Mouse (Mus musculus) intestine, embryonic 14.5 days (tissue): ENCODE measurements around the gene Ostm1. TPM values are rescaled to one million over a fixed set of nuclear protein-coding genes. Genes with fewer than 3 reads are reported as not detected.

ENCODE experiments used
- ATAC-seq: fragments of 200-750 bp; cut with Nextera tagmentation; replicated peaks from 2 replicates; pipeline ENCODE4 v1.8.0; 2017; ENCODE audit warnings: low read depth, moderate number of reproducible peaks, moderate TSS enrichment, moderate library complexity; ENCODE audit not compliant: low FRiP score, low TSS enrichment
- DNase-seq: peaks from one replicate; pipeline ENCODE4 v3.0.0-alpha.2; 2018; ENCODE audit warnings: low spot score
- H3K27ac ChIP-seq: fragments of 300-500 bp; sonication (generic); 2 replicates; pipeline ENCODE4 v1.5.1; 2014; ENCODE audit warnings: low read depth, mild to moderate bottlenecking, control low read depth
- H3K27me3 ChIP-seq: fragments of 300-500 bp; sonication (generic); replicated peaks from 2 replicates; pipeline ENCODE4 v1.6.1; 2014; ENCODE audit warnings: low read length, control low read depth; ENCODE audit not compliant: control insufficient read depth, insufficient read depth
- H3K36me3 ChIP-seq: fragments of 300-500 bp; sonication (generic); 2 replicates; pipeline ENCODE4 v1.6.1; 2014; ENCODE audit warnings: low read length, control low read depth; ENCODE audit not compliant: control insufficient read depth, insufficient read depth
- H3K4me1 ChIP-seq: fragments of 300-500 bp; sonication (generic); replicated peaks from 2 replicates; pipeline ENCODE4 v1.6.1; 2014; ENCODE audit warnings: low read length, control low read depth, mixed read lengths; ENCODE audit not compliant: control insufficient read depth, insufficient read depth
- H3K4me2 ChIP-seq: fragments of 300-500 bp; sonication (generic); 2 replicates; pipeline ENCODE4 v1.6.1; 2014; ENCODE audit warnings: low read length
- H3K4me3 ChIP-seq: fragments of 300-500 bp; sonication (generic); 2 replicates; pipeline ENCODE4 v1.5.1; 2014; ENCODE audit warnings: low read depth, low read length, control low read depth, mixed read lengths
- H3K9ac ChIP-seq: fragments of 300-500 bp; sonication (generic); 2 replicates; pipeline ENCODE4 v1.6.1; 2014; ENCODE audit warnings: mild to moderate bottlenecking, low read length
- H3K9me3 ChIP-seq: fragments of 300-500 bp; sonication (generic); 2 replicates; pipeline ENCODE4 v1.6.1; 2016; ENCODE audit warnings: low read length, control low read depth; ENCODE audit not compliant: control insufficient read depth
- WGBS: fragments of 180-500 bp; shearing (Covaris S2); extraction: QIAGEN DNeasy Blood & Tissue Kit; methylation state at CpG from one replicate; pipeline ENCODE4 v1.1.7; 2014; 5-methylcytosine and 5-hydroxymethylcytosine counted together
- polyA plus RNA-seq: library from polyadenylated mRNA; unstranded; fragments of >200 nt; fragmentation: Nextera tagmentation; extraction: Ambion mirVana; gene quantifications from 2 replicates; pipeline ENCODE4 v1.2.1, GENCODE M21; 2014

The Ostm1 gene
- polyA plus RNA-seq, 1 experiment from 2014 or later = 13.0 TPM

DNA sequence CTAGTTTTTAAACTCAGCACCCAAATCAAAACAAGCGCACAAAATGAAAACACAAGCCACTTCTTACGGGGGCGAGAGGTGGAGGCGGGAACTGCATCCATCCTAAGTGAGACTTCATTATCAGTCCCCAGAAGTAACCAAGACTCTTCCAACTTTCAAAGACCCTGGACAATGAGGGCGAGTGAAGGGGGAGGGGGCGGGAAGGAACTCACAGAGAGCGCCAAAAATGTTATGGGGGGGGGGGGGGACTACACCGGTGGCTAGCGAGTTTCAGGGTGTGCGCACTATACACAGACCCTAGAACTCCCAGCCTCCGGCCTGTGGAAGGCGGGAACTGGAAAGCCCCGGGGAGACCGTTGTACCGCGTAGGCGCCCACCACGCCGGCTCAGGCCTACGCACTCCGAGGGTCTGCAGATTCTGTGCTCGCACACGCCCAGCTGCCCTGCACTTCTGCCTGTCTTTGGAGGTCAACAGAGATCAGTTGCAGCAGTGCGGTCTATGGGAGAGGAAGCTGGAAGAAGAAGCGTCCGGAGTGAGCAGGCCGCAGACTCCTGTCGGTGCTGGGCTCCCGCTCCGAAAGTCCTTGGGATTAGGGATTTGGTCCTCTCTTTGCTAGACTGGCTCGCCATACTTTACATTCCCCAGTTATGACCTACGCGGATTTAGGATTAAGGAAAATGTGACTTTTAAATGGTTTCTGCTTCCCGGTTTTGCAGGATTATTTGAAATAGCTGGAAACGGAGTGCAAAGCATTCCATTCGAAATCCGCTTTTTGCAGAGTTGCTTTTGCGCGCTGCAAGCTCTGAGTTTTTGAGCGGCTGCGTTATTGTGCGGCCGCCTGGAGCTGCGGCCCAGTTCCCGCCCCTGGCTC lies 1.7 kb upstream of the Ostm1 start:
- Histone ChIP-seq H3K4me3 (no peak overlapping the region), H3K9ac (no peak overlapping the region), H3K9me3 (peaks cover 4% of the 10 kb centered on the region; the same call in 1 of the 2 replicates), H3K27me3 (peaks cover 100% of the 10 kb centered on the region), H3K27ac (no peak overlapping the region), H3K36me3 (no peaks in the 10 kb centered on the region), H3K4me2 (no peak overlapping the region), H3K4me1 (no peaks in the 10 kb centered on the region)
- no peak for DNase-seq
- WGBS = under 1% methylated on average over 42 of the region's 45 CpGs
- no peak for ATAC-seq

GRCm38 (mm10) chr10:42582566-42583110 lies 984 bp upstream of the Ostm1 start:
- Histone ChIP-seq H3K27ac (no peak overlapping the region), H3K4me1 (no peaks in the 10 kb centered on the region), H3K4me2 (no peak overlapping the region), H3K9ac (no peak overlapping the region), H3K4me3 (no peak overlapping the region; the same call in 1 of the 2 replicates), H3K9me3 (peaks cover 4% of the 10 kb centered on the region; the same call in 1 of the 2 replicates), H3K27me3 (peaks cover 99% of the 10 kb centered on the region), H3K36me3 (no peaks in the 10 kb centered on the region)
- ATAC-seq (no peak), DNase-seq (no peak)
- under 1% methylated on average over 43 of the region's 44 CpGs for WGBS

GRCm38 (mm10) chr10:42583902-42584435 lies 347 bp downstream of the Ostm1 start:
- Histone ChIP-seq H3K36me3 (no peaks in the 10 kb centered on the region), H3K4me1 (no peaks in the 10 kb centered on the region), H3K4me2 (no peak overlapping the region), H3K4me3 (no peak overlapping the region), H3K9ac (no peak overlapping the region), H3K9me3 (peaks cover 4% of the 10 kb centered on the region; the same call in 1 of the 2 replicates), H3K27me3 (peaks cover 98% of the 10 kb centered on the region), H3K27ac (no peak overlapping the region)
- DNase-seq (no peak), ATAC-seq (no peak)
- under 1% methylated on average over 32 of the region's 32 CpGs for WGBS

DNA sequence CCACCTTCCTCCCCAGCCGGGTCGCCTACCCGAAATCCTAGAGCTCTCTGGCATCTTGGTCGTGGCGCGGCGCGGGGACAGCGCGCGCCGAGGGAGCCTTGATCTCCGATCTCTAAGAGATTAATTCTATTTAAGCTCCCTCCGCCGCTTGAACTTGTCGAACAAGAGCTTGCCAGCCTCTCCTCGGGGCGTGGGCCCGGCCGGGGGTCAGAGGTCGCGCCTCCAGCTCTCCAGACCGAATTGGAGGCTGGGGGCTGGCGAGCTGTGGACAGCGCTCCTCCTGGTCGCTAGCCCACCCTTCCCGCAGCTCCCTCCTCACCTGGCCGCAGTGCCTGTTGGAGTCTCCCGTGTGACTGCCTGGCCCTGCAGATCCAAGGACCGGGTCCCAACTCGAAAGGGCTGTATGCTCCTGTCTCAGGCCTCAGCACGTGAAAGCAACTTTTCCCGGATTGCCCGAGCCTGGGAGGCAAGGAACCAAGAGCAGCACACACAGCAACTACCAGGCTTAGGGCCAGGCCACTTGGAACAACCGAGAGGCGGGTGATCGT lies 888 bp downstream of the Ostm1 start:
- Histone ChIP-seq H3K36me3 (no peaks in the 10 kb centered on the region), H3K9me3 (peaks cover 4% of the 10 kb centered on the region; the same call in 1 of the 2 replicates), H3K4me2 (no peak overlapping the region), H3K4me3 (no peak overlapping the region), H3K4me1 (no peaks in the 10 kb centered on the region), H3K9ac (no peak overlapping the region), H3K27ac (no peak overlapping the region), H3K27me3 (peaks cover 98% of the 10 kb centered on the region)
- no peak for ATAC-seq
- WGBS = under 1% methylated on average over 37 of the region's 37 CpGs
- no peak for DNase-seq

- H3K27ac ChIP-seq = no peak overlapping the region
- ATAC-seq = no peak
- H3K36me3 ChIP-seq = no peaks in the 10 kb centered on the region
- WGBS = 3% methylated on average over 8 of the region's 8 CpGs
- peaks cover 98% of the 10 kb centered on the region for H3K27me3 ChIP-seq
- no peaks in the 10 kb centered on the region for H3K4me1 ChIP-seq
- DNase-seq = no peak
- H3K9ac ChIP-seq = no peak overlapping the region
- H3K4me2 ChIP-seq = no peak overlapping the region
- H3K9me3 ChIP-seq = peaks cover 4% of the 10 kb centered on the region; the same call in 1 of the 2 replicates
- no peak overlapping the region for H3K4me3 ChIP-seq
Observed at GRCm38 (mm10) chr10:42585156-42585555, 1.5 kb downstream of the Ostm1 start.

DNA sequence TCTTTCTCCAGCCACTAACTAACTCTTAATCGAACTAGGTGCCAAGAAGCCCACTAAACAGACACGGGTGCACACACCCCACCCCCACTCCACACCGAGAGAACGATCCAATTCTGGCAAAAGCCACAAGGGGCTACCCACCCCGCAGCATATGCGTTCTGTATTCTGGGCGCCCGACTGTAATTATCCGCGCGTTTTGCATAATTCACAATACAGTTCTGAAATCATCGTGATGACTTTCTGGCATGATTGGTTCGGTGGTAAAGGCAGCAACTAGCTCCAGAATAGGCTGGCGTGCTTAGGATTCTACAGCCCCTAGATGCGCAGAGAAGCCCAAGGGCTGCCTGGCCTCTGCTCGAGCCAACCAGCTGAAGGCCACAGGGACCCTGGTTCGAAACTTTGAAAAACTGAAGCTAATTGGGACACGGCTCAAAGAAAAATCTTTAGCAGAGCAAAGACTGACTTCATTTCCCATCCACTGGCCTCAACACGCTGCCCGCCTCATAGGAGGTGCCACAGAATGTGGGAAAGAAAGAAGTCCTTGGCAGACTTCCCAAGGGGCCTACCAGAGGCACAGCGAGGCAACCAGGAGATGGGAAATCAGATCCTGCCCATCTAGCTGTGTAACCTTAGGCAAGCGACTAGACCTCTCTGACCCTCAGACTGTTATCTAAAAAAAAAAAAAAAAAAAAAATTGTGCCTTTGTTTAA lies 2.1 kb downstream of the Ostm1 start:
- no peak for DNase-seq

DNA sequence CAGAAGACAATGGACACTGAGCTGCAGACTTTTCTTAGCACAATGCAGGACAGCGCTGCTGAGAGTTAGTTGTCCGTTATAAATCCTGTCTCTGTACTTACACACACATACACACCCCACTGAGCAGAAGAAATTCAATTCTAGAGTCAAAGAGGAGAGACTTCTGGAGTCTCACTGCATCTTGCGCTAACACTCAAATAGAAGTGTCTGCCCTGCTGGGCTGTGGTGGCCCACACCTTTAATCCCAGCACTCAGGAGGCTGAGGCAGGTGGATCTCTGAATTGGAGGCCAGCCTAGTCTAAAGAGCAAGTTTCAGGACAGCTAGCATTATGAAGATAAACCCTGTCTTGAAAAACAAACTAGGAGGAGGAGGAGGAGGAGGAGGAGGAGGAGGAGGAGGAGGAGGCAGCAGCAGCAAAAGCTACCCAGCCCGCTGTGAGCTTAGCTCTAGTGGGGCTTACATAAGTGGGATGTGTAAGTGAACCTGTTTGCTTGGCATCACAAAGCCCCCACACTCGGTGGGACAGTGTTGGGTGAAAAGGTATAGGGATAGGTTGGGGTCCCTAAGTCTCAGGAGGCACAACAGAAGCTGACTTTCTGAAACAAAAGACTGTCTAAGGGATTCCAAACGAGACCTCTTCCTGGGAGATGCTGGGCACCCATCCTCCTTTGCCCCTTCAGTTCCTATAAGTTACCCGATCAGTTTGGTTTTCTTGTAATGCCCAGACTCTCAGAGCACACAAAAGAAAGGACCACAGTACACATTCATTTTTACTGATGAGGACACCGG lies 4.5 kb downstream of the Ostm1 start:
- Histone ChIP-seq H3K27me3 (peaks cover 98% of the 10 kb centered on the region), H3K4me2 (no peak overlapping the region), H3K36me3 (no peaks in the 10 kb centered on the region), H3K4me1 (no peaks in the 10 kb centered on the region), H3K9me3 (peaks cover 4% of the 10 kb centered on the region; the same call in 1 of the 2 replicates), H3K9ac (no peak overlapping the region), H3K27ac (no peak overlapping the region), H3K4me3 (no peak overlapping the region)
- ATAC-seq = no peak
- DNase-seq = no peak
- 5% methylated on average over 8 of the region's 8 CpGs for WGBS

More for the DNA sequence above, 2.1 kb downstream of the Ostm1 start:
- Histone ChIP-seq H3K4me2 (no peak overlapping the region), H3K4me1 (no peaks in the 10 kb centered on the region), H3K9me3 (peaks cover 4% of the 10 kb centered on the region; the same call in 1 of the 2 replicates), H3K9ac (no peak overlapping the region), H3K27me3 (peaks cover 98% of the 10 kb centered on the region), H3K27ac (no peak overlapping the region), H3K4me3 (no peak overlapping the region), H3K36me3 (no peaks in the 10 kb centered on the region)
- whole genome bisulfite sequencing = 5% methylated on average over 22 of the region's 22 CpGs
- ATAC-seq = no peak
